Mouse (Mus musculus) heart, postnatal 0 days (tissue): ENCODE data around the gene Nfib.

Experiments used
- CTCF ChIP-seq: IDR thresholded peaks from 2 replicates; pipeline ENCODE4 v1.5.1; 2016; ENCODE audit warnings: antibody characterized with exemption, control low read depth, low read depth
- EP300 ChIP-seq: IDR thresholded peaks from 2 replicates; pipeline ENCODE4 v1.6.1; 2016; ENCODE audit warnings: antibody characterized with exemption, low read depth

GRCm38 (mm10) chr4:82336951-82337381 lies 368.6 kb downstream of the Nfib start:
- TF ChIP-seq CTCF, result no peak
- no peak for TF ChIP-seq EP300
